Mouse (Mus musculus) gastrocnemius, postnatal 10 days (tissue): ENCODE data around the gene Rab3d. TPM values are rescaled to one million over a fixed set of nuclear protein-coding genes. Genes with fewer than 3 reads are reported as not detected.

Experiments used
- DNase-seq: peaks from one replicate; pipeline ENCODE4 v3.0.0; 2021; ENCODE audit warnings: mixed read lengths
- total RNA-seq, 2 experiments: library from RNA; stranded (reverse); gene quantifications; 2 replicates each; pipeline ENCODE4 v1.2.3; 2021

Gene Rab3d
- total RNA-seq, 2 experiments from 2014 or later = 5.4 to 6.2 TPM

DNA sequence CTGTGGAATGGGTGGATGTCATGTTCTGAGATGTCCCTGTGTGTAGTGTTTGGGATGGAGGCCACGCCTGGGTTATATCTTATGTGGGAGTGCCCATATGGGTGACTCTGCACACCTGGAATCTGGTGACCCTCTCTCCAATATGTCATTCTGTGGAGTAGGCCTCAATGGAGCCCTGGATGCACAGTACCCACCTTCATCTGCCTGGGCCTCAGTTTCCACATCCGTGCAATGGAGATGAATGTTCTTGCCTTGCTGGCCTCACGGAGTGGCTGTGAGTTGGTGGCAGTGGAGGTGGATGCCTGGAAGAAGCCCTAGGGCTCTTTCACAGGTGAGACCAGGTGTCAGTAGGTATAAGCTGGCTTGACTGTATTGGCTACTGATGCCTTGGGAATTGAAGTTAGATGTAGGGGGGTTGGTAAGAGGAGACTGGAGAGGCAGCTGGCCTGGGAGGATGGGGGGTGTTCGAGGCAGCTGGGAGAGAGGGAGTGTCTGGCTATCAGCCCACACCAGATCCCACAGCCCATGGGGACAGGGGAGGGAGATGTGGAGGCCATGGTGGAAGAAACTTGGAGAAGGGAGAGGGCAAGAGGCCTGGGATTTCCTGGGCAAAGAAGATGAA lies 20.4 kb upstream of the Rab3d start:
- no peak for DNase-seq

DNA sequence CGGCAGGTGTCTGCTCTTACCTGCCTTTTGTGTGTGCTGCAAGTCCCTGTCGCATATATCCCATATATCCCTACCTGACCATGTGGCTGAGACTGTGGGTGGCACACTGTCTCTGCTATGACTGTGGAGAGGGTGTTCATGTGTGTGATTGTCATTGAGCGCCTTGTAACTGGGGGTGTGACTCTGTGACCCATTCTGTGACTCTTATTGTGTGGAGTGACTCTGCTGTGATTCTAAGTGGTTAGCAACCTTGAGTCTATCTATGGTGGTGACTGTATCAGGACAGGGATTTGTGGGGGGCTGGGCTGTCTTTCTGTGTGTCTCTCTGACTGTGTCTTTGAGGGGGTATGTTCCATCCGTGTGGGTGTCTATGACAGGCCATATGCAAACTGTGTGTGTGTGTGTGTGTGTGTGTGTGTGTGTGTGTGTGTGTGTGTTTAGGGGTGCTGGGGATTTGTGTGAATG lies 19.8 kb upstream of the Rab3d start:
- no peak for DNase-seq

DNA sequence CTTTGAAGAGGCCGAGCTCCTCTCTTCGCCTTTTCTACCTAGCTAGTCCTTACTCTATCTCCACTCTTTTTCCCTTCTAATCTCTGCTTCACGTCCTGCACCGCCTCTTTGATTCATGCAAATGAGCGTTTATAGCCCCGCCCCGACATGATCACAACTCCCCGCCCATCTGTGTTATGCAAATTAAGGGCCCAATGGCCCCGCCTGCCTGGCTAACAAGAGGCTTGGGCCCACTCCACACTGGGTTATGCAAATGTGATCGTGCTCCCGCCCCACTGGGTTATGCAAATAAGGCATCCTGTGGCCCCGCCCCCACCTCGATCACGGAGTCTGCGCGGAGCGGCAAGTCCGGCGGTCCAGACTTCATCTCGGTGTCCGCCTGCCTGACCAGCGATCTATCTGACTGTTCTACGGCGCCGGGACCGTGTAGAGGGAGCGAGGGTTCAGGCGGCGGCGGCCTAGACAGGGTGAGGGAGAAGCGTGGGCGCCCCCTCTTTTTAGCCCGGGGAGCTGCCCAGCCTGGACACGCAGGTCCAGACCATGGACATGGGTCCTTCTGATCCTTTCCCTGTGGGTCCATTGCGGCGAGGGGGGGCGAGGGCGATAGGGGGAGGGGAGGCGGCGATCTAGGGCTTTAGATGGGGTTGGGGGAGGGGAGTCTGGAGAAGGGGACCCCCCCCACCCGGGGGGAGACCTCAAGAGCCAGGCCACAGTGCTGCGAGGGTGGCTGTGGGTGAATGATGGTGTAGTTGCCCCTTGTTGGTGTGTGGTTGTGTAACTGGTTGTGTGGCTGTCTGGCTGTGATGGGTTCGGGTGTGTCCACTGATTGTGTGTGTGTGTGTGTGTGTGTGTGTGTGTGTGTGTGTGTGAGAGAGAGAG lies 18.9 kb upstream of the Rab3d start, which contains the start of gene Plppr2:
Plppr2 (plus strand) TSS at position 342 of the 879 bp plus-strand sequence.
- peak; percentile 94 for DNase-seq

DNA sequence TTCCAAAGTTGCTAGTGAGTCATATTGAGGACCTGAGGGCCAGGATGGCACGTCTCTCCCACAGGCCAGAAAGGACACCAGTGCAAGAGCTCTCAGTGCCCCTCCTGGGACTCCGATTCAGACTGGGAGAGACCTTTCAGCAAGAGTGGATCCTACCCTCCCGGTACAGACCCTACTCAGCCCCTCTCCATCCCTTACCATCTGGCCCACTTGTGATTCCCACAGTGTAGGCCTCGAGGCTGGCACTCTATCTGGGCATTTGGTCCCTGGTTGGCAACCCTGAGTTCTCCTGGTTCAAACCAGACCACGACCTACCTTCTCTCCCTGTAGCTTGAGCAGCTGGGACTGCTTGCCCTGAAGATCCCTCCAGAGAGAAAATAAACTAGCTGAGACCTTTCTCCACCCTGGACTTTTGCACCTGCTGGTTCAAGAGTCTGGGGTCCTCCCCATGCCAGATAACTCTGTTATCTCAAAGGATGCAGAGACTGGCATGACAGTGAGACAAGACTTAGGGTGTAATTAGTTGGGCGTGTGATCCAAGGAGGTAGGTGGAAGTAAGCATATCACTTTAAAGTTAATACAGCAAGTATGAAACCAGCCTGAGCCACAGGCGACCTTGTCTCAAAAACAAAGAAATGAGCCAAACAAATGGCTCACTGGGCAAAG lies 17.6 kb upstream of the Rab3d start:
- DNase-seq = no peak

DNA sequence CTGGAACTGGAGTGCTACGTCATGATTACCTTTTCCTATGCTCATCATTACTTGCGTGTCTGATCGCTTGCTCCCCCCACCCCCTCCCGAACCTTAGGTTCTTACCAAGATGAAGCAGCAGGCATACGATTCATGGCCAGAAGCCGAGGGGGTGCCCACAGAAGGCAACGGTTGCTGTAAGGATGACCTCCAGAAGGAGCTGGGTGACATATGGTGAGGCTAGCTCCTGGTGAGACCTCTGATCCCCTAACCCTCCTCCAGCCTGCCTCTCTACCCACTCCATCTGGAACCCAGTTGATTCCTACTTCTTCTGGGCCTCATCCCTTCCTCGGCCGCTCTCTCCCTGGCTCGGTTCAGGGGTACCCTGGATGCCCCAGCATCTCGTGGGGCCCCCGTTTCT lies 16.0 kb upstream of the Rab3d start:
- no peak for DNase-seq

DNA sequence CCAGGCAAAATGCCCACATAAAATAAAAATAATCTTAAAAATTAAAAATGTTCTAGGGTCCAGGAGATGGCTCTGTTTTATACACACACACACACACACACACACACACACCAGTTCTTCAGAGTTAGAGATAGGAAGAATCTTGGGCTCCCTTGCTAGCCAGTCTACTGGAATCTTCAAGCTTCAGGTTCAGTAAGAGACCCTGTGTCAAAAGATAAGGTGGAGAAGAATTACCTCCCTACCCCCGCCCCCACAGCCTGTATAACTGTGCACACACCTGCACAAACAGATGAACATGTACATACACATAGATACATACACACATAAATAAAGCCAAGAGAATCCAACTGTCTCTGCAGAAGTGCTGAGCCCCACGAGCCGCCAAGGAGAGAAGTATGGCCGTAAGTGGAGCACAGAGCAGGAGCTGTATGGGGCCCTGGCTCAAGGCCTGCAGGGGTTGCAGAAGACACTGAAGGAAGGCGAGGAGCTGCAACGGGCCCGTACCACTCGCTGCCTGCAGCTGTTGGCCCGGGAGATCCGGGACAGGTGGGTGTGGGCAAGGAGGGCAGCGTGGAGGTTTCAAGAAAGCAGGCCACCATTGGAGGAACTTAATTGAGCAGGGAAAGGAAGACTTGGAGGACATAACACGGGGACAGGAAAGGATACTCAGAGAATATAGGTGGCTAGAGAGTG lies 14.6 kb upstream of the Rab3d start:
- no peak for DNase-seq

DNA sequence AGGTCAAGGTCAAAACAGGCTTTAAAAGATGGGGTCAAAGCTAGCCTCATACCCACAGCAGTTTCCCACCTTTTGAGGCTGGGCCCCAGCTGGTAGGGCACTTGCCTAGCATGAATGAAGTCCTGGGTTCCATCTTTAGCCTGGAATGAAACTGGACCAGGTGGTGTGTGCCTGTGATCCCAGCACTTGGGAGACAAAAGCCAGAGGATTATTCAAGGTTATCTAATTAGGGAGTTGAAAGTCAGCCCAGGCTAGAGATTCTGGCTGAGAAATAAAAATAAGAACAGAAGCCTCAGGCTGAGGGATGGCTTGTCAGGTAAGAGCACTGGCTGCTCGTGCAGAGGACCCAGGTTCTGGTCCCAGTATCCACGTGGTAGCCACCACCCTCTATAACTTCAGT lies 14.0 kb upstream of the Rab3d start:
- DNase-seq = no peak

DNA sequence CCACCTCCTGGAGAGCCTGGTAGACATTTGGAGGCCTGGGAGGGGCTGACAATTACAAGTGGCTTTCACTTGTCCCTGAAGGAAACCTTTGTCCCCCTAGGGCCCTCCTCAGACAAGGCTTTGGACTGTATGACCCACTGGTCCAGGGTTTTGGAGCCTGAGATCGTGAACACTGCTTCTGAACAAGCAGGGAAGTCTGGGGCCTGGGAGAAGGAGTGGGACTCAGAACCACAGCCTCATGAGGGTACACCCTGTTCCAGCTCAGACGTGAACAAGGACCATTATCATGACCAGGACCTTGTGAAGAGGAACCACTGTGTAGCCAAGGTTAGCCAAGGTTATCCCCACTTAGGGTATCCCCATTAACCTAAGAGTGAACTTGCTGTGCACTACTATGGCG lies 11.2 kb upstream of the Rab3d start:
- DNase-seq = no peak

DNA sequence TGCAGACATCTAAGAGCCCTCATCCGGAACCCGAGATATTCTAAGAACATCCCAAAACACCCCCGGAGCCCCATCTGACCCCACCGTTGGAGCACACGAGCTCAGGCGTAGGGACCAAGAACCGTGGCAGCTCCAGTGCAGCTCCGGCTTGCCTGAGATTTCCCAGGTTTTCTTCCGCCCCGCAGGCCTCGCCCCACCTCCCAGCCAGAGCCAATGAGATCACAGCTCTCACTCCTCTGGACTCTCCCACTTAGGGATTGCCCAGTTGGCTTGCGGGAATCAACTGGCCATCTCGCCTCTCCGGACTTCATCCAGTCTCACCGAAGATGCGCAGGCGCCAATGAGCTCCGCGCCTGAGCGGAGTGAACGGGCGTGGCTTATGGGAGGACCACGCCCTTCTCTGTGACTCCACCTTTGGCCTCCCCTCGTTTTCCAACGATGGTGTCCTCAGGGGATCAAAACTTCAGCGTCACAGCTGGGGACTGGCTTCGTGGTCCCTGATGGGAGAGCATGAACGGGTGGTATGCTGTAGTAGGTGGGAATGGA lies 9.3 kb upstream of the Rab3d start, which contains the start of the genes Ccdc159 and Tmem205:
Ccdc159 (plus strand) TSS at position 264 of the 546 bp plus-strand sequence.
Tmem205 (minus strand) TSS at position 349 of the 546 bp plus-strand sequence.
- DNase-seq = peak; percentile 82

DNA sequence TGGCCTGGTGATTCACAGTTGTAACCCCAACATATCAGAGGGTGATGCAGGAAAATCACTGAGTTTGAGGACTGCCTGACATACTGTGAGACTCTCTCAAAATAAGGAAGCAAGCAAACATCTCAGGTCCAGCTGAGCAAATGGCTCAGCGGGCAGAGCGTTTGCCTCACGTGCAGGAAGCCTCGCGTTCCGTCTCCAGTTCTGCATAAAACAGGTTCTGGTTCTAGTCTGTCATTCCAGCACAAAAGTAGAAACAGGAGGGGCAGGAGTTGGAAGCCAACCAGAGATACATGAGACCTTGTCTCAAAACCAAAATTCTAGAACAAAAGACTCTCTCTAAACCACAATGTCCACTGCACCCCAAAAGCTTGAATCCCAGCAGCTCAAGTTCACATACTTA lies 8.8 kb upstream of the Rab3d start:
- DNase-seq = no peak

DNA sequence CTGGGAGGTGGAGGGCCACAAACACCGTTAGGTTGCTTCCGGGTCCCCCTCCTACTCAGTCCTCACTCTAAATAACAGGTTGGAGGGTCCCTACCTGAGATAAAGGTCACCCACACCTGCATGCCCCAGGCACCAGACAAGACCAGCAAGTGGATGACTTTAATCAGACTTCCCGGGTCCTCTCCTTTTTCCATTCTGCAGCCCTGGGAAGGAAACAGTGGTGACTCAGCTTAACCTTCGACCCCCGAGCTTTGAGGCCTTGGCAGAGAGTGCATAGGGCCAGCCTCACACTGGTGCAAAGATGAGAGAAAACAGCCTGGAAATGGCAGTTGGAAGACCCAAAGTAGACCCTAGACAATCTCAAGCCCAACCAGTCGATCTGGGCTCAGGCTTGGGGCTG lies 8.2 kb upstream of the Rab3d start:
- DNase-seq = no peak

DNA sequence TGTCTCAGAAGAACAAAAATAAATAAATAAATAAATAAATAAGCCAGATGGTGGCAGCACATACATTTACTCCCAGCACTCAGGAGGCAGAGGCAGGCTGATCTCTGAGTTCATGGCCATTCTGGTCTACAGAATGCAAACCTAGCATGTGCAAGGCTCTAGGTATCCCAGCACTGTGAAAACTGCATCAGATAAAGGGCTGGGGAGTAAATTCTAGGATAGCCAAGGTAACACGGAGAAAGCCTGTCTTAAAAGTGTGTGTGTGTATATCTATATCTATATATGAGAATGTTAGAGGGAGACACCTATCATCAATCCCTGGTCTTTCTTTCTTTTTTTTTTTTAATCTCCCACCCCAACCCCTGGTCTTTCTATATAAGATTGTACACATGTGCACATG lies 7.5 kb upstream of the Rab3d start:
- DNase-seq = no peak

DNA sequence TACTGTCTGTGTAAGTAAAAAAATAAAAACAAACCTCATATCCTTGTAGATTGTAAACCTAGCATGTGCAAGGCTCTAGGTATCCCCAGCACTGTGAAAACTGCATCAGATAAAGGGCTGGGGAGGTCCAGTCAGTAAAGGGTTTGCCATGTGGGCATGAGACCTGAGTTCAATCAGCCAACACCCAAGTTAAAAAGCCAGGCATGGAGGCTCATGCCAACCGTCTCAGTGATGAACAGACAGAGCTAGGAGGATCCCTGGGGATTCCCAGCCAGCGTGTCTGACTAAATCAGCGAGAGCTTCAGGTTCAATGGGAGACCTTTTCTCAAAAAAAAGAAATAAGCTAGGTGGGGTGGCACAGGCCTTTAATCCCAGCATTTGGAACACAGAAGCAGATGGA lies 7.0 kb upstream of the Rab3d start:
- DNase-seq = no peak

DNA sequence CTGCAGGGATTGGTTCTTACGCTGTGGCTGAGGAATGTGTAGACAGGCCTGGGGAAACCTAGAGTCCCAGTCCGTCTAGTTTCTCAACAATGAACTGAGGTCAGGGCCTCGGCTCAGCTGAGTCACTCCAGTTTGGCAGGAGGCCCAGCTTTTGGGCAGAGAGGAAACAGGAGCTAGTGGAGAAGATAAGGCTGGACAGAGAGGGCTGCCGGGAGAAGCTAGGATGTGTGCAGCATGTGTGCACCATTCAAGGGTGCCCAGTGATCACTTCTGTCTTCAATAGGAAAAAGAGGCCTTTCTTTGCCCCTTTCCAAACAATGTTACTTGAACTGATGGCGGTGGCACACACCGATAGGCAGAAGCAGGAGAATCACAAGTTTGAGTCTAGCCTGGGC lies 6.1 kb upstream of the Rab3d start:
- peak; percentile 81 for DNase-seq

DNA sequence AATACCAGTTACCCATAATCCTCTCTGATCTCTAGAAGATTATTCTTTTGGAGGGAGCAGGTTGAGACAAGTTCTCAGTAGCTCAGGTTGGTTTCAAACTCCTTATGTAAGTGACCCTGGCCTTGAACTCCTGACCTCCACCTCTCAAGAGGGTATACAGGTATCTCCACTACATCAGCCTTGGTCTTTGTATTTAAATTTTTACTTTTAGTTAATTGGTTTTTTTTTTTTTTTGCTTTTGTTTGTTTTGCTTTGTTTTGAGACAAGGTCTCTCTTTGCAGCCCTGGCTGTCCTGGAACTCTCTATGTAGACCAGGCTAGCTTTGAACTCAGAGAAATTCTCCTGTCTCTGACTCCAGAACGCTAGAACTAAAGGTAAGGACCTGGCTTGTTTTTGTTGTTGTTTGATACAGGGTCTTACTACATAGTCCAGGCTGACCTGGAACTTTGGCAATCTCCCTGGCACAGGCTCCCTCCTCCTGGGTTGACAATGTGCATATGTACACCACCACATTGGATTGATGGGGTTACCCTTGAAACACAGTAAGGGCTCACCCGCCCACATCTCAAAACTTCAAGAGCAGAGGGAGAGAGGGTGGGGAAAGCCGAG lies 5.6 kb upstream of the Rab3d start:
- DNase-seq = no peak

DNA sequence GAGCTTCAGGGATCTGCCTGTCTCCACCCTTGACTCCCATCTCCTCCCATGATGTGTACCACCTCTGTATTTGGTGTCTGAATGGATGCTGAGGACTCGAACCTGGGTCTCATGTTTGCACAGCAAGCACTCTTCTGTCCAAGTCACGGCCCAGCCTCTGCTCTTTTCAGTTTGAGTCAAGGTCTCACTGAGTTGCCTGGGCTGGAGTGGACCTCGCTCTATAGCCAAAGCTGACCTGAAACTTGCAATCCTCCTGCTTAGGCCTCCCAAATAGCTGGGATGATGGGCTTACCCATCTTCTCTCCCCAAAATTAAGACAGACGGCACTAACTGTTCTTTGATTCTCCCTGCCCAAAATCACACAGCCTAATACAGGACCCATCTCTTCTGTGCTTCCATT lies 5.0 kb upstream of the Rab3d start:
- DNase-seq = no peak

DNA sequence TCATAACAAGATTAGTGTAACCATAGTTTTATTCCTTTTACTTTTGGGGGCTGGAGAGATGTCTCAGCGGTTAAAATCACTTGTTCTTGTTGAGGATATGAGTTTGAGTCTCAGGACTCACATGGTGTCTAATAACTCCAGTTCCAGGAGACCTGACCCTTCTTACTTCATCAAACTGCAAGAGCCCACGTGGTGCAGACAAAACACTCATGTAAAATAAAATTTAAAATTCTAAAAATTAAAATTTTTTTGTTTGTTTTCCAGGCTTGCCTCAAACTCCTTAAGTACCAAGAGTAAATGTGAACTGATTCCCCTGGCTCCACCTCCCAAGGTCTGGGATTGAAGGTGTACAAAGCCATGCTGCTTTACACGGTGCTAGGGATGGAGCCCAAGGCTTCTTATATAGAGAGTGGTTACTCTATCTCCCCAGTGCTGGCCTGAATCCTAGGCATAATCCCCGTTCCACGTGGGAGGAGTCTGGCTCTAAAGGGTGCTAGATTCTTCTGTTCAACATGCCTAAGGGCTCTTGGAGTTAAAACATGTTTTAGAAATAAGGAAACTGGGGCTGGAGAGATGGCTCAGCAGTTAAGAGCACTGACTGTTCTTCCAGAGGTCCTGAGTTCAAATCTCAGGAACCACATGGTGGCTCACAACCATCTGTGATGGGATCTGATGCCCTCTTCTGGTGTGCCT lies 846 bp upstream of the Rab3d start:
- DNase-seq = no peak

DNA sequence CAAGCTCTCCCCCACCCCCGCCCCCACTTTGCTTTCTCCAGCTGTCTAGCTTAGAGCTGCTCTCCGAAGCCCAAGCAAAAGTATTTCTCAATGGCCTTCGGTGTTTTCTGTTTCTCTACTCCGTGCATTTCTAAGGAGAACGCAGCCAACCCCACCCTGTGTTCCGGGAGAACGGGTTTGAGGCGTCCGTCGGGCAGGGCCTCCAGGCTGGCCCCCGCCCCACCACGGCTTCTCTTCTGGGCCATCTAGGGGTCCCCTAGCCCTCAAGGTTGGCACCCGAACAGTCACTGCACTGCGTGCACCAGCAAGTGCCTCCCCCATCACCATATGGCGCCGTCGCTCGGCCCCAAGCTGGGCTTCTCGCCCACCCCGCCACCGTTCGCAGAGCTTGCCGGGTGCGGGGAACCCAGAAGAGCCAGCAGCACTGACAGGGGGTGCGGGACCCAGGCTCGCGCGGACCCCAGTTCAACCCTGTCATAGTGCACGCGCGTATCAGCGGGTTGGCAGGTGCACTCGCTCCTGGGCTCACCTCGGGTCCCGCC lies 428 bp downstream of the Rab3d start:
- peak; percentile 36 for DNase-seq

DNA sequence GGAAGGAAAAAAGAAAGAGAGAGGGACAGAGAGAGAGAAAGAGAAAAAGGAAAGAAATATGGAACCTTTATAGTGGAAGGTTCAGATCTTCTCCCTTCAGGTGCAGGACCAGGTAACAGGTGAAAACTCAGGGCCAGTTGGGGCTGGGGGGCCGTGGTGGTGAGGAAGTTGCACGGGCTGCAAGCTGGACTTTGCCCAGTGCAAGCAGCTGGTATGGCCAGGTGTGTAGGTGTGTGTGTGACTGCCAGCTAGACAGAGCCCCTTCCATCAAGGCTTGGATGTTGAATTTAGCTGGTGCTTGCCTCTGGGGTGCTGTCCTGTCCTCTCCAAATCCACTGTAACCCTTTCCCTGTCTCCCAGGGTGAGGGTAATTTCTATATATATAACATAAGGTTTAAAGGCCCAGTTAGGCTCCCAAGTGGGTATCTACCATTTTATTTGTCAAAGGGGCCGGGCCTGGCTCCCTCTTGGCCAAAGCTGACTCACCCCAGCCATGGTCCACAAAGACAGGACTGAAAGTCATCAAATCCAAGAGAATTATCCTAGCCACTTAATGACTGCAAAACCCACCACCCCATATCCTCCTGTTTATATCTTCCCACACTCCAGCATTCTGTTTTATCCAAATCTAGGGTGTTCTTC lies 1.0 kb downstream of the Rab3d start:
- no peak for DNase-seq
